Mouse (Mus musculus): ENCODE data around the gene Aak1.
"Not testable (repeated sequence)": the region's sequence is repeated elsewhere in the genome, so short reads cannot be mapped to it uniquely, and the experiment has no call there.

DNA sequence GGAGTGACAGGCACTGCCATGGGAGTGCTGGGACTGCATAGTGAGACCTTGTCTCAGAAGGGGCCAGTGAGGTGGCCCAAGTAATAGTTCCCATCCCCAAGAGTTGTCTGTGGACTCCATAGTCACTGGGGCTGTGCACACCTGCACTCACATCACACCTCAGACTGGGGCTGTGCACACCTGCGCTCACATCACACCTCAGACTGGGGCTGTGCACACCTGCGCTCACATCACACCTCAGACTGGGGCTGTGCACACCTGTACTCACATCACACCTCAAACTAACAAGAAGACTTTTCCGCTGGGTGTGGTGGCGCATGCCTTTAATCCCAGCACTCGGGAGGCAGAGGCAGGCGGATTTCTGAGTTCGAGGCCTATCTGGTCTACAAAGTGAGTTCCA, 199.4 kb downstream of the Aak1 start:
- TF ChIP-seq CTCF (conservative IDR thresholded peaks at IDR 0.05 in 1 of 2, IDR thresholded peaks at IDR 0.05 in 1 of 2; ENCODE audit: low read depth in 2 of 2, low read length in 2 of 2); POLR2A (IDR thresholded peaks at IDR 0.05; ENCODE audit: low read depth, low read length); MAFK (IDR thresholded peaks at IDR 0.05; ENCODE audit: insufficient replicate concordance, low read length); NRF1 (IDR thresholded peaks at IDR 0.05; ENCODE audit: low read depth, low read length); ZC3H11A (IDR thresholded peaks at IDR 0.05; ENCODE audit: low read depth, low read length); HCFC1 (IDR thresholded peaks at IDR 0.05; ENCODE audit: low read depth, low read length); ZNF384 (IDR thresholded peaks at IDR 0.05; ENCODE audit: low read depth, low read length); MAX (IDR thresholded peaks at IDR 0.05; ENCODE audit: low read length); JUND (conservative IDR thresholded peaks at IDR 0.05; ENCODE audit: low read depth, low read length); EP300 (IDR thresholded peaks at IDR 0.05; ENCODE audit: low read length); TBP (conservative IDR thresholded peaks at IDR 0.05; ENCODE audit: low read depth, low read length): not testable (repeated sequence)
